Mouse (Mus musculus): ENCODE results near the gene Hras.

The Hras gene

DNA sequence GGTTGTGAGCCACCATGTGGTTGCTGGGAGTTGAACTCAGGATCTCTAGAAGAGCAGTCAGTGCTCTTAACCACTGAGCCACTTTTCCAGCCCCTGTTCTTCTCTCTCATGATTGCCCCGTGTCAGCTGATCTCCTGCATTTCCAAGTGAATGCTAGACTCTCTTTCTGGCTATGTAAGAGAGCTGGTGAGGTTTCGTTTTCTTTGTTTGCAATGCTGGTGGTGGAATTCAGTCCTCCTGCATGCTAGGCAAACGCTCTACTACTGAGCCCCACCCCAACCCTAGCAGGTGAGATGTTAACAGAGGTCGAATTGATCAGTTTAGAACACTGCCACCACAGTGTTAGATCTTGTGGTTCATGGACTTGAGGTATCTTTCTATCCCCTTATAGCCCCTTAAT lies 45.2 kb downstream of the Hras start:
- in situ Hi-C loops (cut with MboI; ENCODE audit: low pct_unique_long_range_greater_than_20kb in 1 of 2, low sequenced_read_pairs in 2 of 2, unreplicated experiment in 1 of 2): no loop called here

- in situ Hi-C loops (cut with MboI; ENCODE audit: low pct_unique_long_range_greater_than_20kb in 1 of 2, low sequenced_read_pairs in 2 of 2, unreplicated experiment in 1 of 2): no loop called here
These were observed 46.8 kb downstream of the Hras start for GRCm38 (mm10) chr7:141147044-141147443.

DNA sequence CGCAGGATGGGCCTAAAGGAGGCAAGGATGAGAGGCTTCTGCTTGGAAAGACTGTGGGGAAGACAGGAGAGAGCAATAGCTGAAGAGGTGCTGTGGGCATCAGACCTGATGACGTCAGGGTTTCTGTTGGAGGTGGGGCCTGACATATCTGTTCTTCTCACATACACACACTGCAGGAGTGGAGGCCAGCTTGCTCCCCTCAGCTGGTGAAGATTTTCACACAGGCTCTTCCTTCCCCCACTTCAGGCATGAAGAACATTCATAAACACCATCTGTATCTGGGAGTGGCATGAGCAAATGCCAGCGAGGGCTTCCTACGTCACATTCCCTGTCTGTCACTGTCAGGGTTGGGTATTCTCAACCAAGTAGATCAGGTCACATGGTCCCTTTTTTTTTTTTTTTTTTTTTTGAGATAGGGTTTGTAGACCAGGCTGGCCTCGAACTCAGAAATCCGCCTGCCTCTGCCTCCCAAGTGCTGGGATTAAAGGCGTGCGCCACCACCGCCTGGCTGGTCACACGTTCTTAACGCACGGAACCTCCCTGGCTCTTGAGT lies 47.7 kb downstream of the Hras start:
- in situ Hi-C loops (cut with MboI; ENCODE audit: low pct_unique_long_range_greater_than_20kb in 1 of 2, low sequenced_read_pairs in 2 of 2, unreplicated experiment in 1 of 2): no loop called here

DNA sequence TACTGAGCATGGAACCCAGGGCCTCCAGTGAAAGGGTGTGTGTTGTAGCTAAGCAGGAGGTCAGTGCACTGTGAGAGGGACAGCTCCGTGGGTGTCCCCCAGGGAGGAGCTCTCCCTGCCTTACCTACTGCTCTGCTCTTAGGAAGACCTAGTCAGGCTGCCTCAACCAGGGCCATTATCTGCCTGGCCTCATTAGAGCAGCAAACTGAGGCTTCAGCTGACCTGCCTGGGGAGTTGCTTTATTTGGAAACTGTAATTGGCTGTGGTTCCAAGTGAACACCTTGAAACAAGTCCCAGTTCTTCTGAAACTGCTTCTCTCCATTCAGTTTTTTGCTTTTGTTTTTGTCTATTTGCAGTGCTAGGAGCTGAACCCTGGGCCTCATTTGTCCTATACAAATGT lies 48.4 kb downstream of the Hras start:
- in situ Hi-C loops (cut with MboI; ENCODE audit: low pct_unique_long_range_greater_than_20kb in 1 of 2, low sequenced_read_pairs in 2 of 2, unreplicated experiment in 1 of 2): no loop called here

DNA sequence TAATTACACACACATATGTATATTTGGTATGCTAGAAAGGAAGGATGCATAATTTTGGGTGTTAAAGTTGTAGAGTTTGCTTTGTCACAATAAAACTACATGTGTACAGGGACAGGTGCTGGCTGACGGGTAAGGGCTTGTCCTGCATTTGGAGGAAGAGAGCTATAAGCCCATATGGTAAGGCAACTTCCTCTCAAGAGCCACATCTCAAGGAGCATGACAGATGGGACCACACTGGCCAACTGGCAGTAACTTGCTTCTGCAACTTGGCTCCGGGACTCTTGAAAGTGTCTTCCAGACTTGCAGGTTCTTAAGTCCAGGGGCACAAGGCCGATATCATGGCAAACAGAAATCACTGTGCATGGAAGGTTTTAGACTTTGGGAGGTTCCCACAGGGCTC lies 49.2 kb downstream of the Hras start:
- in situ Hi-C loops (cut with MboI; ENCODE audit: low pct_unique_long_range_greater_than_20kb in 1 of 2, low sequenced_read_pairs in 2 of 2, unreplicated experiment in 1 of 2): no loop called here

DNA sequence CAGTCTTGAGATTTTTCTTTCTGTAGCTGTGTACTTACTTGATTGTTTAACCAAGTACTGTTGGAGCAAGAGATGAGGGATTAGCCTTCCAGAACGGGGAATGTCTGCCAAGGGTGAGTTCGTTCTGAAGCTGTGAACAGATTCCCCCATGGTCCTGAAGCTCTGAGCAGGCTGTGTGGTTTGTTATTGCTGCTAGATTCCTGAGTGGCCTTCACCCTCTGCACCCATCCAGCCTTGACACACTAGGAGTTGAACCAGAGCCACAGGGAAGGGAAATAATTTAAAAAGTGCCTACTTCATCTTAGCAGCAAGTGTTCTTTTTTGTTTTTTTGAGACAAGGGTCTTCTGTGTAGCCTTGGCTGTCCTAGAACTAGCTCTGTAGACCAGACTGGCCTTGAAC lies 49.9 kb downstream of the Hras start:
- in situ Hi-C loops (cut with MboI; ENCODE audit: low pct_unique_long_range_greater_than_20kb in 1 of 2, low sequenced_read_pairs in 2 of 2, unreplicated experiment in 1 of 2): no loop called here

- in situ Hi-C loops (cut with MboI; ENCODE audit: low pct_unique_long_range_greater_than_20kb in 1 of 2, low sequenced_read_pairs in 2 of 2, unreplicated experiment in 1 of 2): no loop called here
These were observed 50.7 kb downstream of the Hras start for GRCm38 (mm10) chr7:141143112-141143511.

DNA sequence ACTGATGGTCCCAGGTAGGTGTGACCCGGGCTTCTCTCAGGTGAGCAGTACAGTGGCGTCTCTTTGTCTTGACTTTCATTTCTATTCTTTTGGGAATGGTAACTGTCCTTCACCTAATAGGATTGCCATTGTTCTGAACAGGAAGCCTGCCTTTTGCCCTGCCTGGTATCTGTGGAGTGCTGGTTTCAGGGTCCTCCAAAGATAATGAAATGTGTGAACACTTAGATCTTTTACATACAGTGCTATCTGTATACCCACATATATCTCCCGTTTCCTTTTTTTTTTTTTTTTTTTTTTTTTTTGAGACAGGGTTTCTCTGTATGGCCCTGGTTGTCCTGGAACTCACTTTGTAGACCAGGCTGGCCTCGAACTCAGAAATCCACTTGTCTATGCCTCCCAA lies 52.5 kb downstream of the Hras start:
- in situ Hi-C loops (cut with MboI; ENCODE audit: low pct_unique_long_range_greater_than_20kb in 1 of 2, low sequenced_read_pairs in 2 of 2, unreplicated experiment in 1 of 2): no loop called here
